Mouse (Mus musculus) stomach, postnatal 0 days (tissue): ENCODE measurements at regions not wholly inside any gene's neighbourhood (a gene's known extent, or its start where the extent isn't known, plus 50 kb on each side); places are given as distances from the start of the nearest gene placed in this dataset.

Experiments used
- CTCF ChIP-seq: IDR thresholded peaks from 2 replicates; pipeline ENCODE4 v1.5.1; 2016; ENCODE audit warnings: antibody characterized with exemption, low read depth, mild to moderate bottlenecking, moderate library complexity
- EP300 ChIP-seq: optimal IDR thresholded peaks from 2 replicates; pipeline ENCODE3; 2016; ENCODE audit warnings: antibody characterized with exemption

- TF ChIP-seq CTCF (no peak), EP300 (no peak)
Observed at GRCm38 (mm10) chr15:87386513-87386983, 157.6 kb upstream of the Fam19a5 start.
